Mouse (Mus musculus) neural tube, embryonic 11.5 days (tissue): ENCODE measurements around the gene Spef1. TPM values are rescaled to one million over a fixed set of nuclear protein-coding genes. Genes with fewer than 3 reads are reported as not detected.
A peak's percentile ranks its signal among the peaks of the same experiment; 100 is the strongest.

Source experiments
- ATAC-seq: fragments of 200-750 bp; cut with Nextera tagmentation; 2 replicates; pipeline ENCODE4 v1.8.0; 2017; ENCODE audit warnings: moderate number of reproducible peaks, mild to moderate bottlenecking, moderate TSS enrichment, moderate library complexity; ENCODE audit not compliant: insufficient read depth, low FRiP score, low TSS enrichment
- DNase-seq: peaks from one replicate; pipeline ENCODE4 v3.0.0-alpha.2; 2015; ENCODE audit warnings: low spot score
- H3K27ac ChIP-seq: fragments of 300-500 bp; sonication (generic); 2 replicates; pipeline ENCODE4 v1.5.1; 2014; ENCODE audit warnings: low read depth, mild to moderate bottlenecking, low read length
- H3K27me3 ChIP-seq: fragments of 300-500 bp; sonication (generic); 2 replicates; pipeline ENCODE4 v1.6.1; 2014; ENCODE audit warnings: mild to moderate bottlenecking, low read length, mixed read lengths; ENCODE audit not compliant: control insufficient read depth, insufficient read depth
- H3K36me3 ChIP-seq: fragments of 300-500 bp; sonication (generic); 2 replicates; pipeline ENCODE4 v1.6.1; 2014; ENCODE audit warnings: mild to moderate bottlenecking, low read length, moderate library complexity, mixed read lengths; ENCODE audit not compliant: control insufficient read depth, insufficient read depth
- H3K4me1 ChIP-seq: fragments of 300-500 bp; sonication (generic); 2 replicates; pipeline ENCODE4 v1.6.1; 2014; ENCODE audit warnings: low read length, mixed read lengths; ENCODE audit not compliant: control insufficient read depth, insufficient read depth
- H3K4me2 ChIP-seq: fragments of 300-500 bp; sonication (generic); 2 replicates; pipeline ENCODE4 v1.6.1; 2014; ENCODE audit warnings: low read depth, mild to moderate bottlenecking, moderate library complexity
- H3K4me3 ChIP-seq: fragments of 300-500 bp; sonication (generic); 2 replicates; pipeline ENCODE4 v1.5.1; 2014; ENCODE audit warnings: low read depth, low read length
- H3K9ac ChIP-seq: fragments of 300-500 bp; sonication (generic); 2 replicates; pipeline ENCODE4 v1.6.1; 2014; ENCODE audit warnings: mild to moderate bottlenecking, low read length
- H3K9me3 ChIP-seq: fragments of 300-500 bp; sonication (generic); 2 replicates; pipeline ENCODE4 v1.6.1; 2016; ENCODE audit warnings: low read length; ENCODE audit not compliant: control insufficient read depth
- WGBS: fragments of 180-500 bp; shearing (Covaris S2); extraction: QIAGEN DNeasy Blood & Tissue Kit; methylation state at CpG from one replicate; pipeline ENCODE4 v1.1.7; 2014; 5-methylcytosine and 5-hydroxymethylcytosine counted together
- polyA plus RNA-seq: library from polyadenylated mRNA; unstranded; fragments of >200 nt; fragmentation: Nextera tagmentation; extraction: Ambion mirVana; gene quantifications from 2 replicates; pipeline ENCODE4 v1.2.1, GENCODE M21; 2014

Spef1 gene
- polyA plus RNA-seq, 1 experiment from 2014 or later, result 6.0 TPM

GRCm38 (mm10) chr2:131129836-131130235, 57.2 kb downstream of the Spef1 start:
- DNase-seq, result no peak
- no peak for ATAC-seq
- H3K9me3 ChIP-seq, result no peaks in the 10 kb centered on the region
- no peak overlapping the region for H3K4me2 ChIP-seq
- H3K9ac ChIP-seq, result no peak overlapping the region
- H3K27me3 ChIP-seq, result no peaks in the 10 kb centered on the region
- H3K4me1 ChIP-seq, result peaks cover 16% of the 10 kb centered on the region
- 81% methylated on average over 5 of the region's 5 CpGs for WGBS
- H3K36me3 ChIP-seq, result peaks cover 2% of the 10 kb centered on the region; the same call in 1 of the 2 replicates
- no peak overlapping the region for H3K4me3 ChIP-seq
- H3K27ac ChIP-seq, result no peak overlapping the region

- no peak overlapping the region for H3K9ac ChIP-seq
- ATAC-seq (no peak), DNase-seq (no peak)
- H3K4me2 ChIP-seq, result peak overlapping the region; percentile 2; the same call in 1 of the 2 replicates
- H3K36me3 ChIP-seq, result no peaks in the 10 kb centered on the region
- peaks cover 16% of the 10 kb centered on the region for H3K4me1 ChIP-seq
- H3K27me3 ChIP-seq, result no peaks in the 10 kb centered on the region
- no peaks in the 10 kb centered on the region for H3K9me3 ChIP-seq
- H3K4me3 ChIP-seq, result no peak overlapping the region
- WGBS, result 80% methylated on average over 3 of the region's 3 CpGs
- H3K27ac ChIP-seq, result no peak overlapping the region
These were observed 58.4 kb downstream of the Spef1 start for GRCm38 (mm10) chr2:131128636-131129157.

- H3K4me1 ChIP-seq, result peaks cover 16% of the 10 kb centered on the region
- H3K27ac ChIP-seq, result no peak overlapping the region
- H3K27me3 ChIP-seq, result no peaks in the 10 kb centered on the region
- peak overlapping the region; percentile 80 for H3K4me2 ChIP-seq
- peak overlapping the region; percentile 48; the same call in 1 of the 2 replicates for H3K4me3 ChIP-seq
- DNase-seq, result no peak
- H3K9ac ChIP-seq, result no peak overlapping the region; the same call in 1 of the 2 replicates
- ATAC-seq, result no peak
- 75% methylated on average over 5 of the region's 5 CpGs for WGBS
- H3K9me3 ChIP-seq, result no peaks in the 10 kb centered on the region
- H3K36me3 ChIP-seq, result no peaks in the 10 kb centered on the region
These were observed 58.9 kb downstream of the Spef1 start for GRCm38 (mm10) chr2:131128211-131128610.

- H3K27me3 ChIP-seq, result no peaks in the 10 kb centered on the region
- H3K4me3 ChIP-seq, result peak within 1 kb of the TSS; percentile 48
- H3K4me2 ChIP-seq, result peak within 1 kb of the TSS; percentile 80
- ATAC-seq (peak; percentile 65), DNase-seq (peak; percentile 74)
- no peaks in the 10 kb centered on the region for H3K36me3 ChIP-seq
- WGBS, result under 1% methylated on average over 28 of the region's 28 CpGs
- H3K4me1 ChIP-seq, result peaks cover 16% of the 10 kb centered on the region
- H3K9me3 ChIP-seq, result no peaks in the 10 kb centered on the region
- peak within 1 kb of the TSS; percentile 62 for H3K27ac ChIP-seq
- peak within 1 kb of the TSS; percentile 80 for H3K9ac ChIP-seq
These were observed 59.8 kb downstream of the Spef1 start, which contains the start of gene Hspa12b for GRCm38 (mm10) chr2:131127161-131127730. TSS of gene Hspa12b (plus strand) at chr2:131127280.

- Histone ChIP-seq H3K36me3 (no peaks in the 10 kb centered on the region), H3K27me3 (no peaks in the 10 kb centered on the region), H3K9me3 (no peaks in the 10 kb centered on the region), H3K4me2 (peak overlapping the region; percentile 12; the same call in 1 of the 2 replicates), H3K9ac (0 out of 2 replicates have a peak overlapping the region, but pooled peaks have one; percentile 23), H3K27ac (no peak overlapping the region), H3K4me1 (peaks cover 16% of the 10 kb centered on the region), H3K4me3 (no peak overlapping the region)
- WGBS, result 38% methylated on average over 9 of the region's 9 CpGs
- DNase-seq (no peak), ATAC-seq (no peak)
These were observed 60.9 kb downstream of the Spef1 start for GRCm38 (mm10) chr2:131125964-131126815.

GRCm38 (mm10) chr2:131125157-131125963, 61.7 kb downstream of the Spef1 start:
- H3K27ac ChIP-seq, result no peak overlapping the region
- H3K9ac ChIP-seq, result no peak overlapping the region
- ATAC-seq, result no peak
- no peaks in the 10 kb centered on the region for H3K9me3 ChIP-seq
- no peak overlapping the region for H3K4me2 ChIP-seq
- no peak for DNase-seq
- no peak overlapping the region for H3K4me3 ChIP-seq
- H3K27me3 ChIP-seq, result no peaks in the 10 kb centered on the region
- WGBS, result 91% methylated on average over 9 of the region's 9 CpGs
- H3K4me1 ChIP-seq, result peaks cover 16% of the 10 kb centered on the region
- no peaks in the 10 kb centered on the region for H3K36me3 ChIP-seq

GRCm38 (mm10) chr2:131124166-131124565, 62.9 kb downstream of the Spef1 start:
- no peak for DNase-seq
- Histone ChIP-seq H3K27ac (no peak overlapping the region), H3K4me3 (no peak overlapping the region), H3K9me3 (no peaks in the 10 kb centered on the region), H3K4me1 (peaks cover 16% of the 10 kb centered on the region), H3K4me2 (no peak overlapping the region), H3K36me3 (no peaks in the 10 kb centered on the region), H3K27me3 (no peaks in the 10 kb centered on the region), H3K9ac (no peak overlapping the region)
- WGBS, result 67% methylated on average over 3 of the region's 3 CpGs
- ATAC-seq, result no peak
